Comparison of ENCODE assay signal across 12 mouse cellular contexts in genomic region chr6:111584851-111585250, GRCm38 (mm10).
DNase-seq lines count a peak whose midpoint lies in the region; ATAC-seq lines count a peak whose summit lies in the region.
"Had no signal": no experiment of that assay in that cellular context is flagged by ENCODE, and none has a peak within 500 bp of the region (broad histone marks: within the 10 kb centered on the region; RNA-seq: fewer than 3 reads in every experiment).

No protein-coding gene starts in this region.

- H3K36me3 ChIP-seq in heart, embryonic 10.5 days = no peaks in the 10 kb centered on the region
- H3K36me3 ChIP-seq in embryonic facial prominence, embryonic 15.5 days = no peaks in the 10 kb centered on the region
- no peaks in the 10 kb centered on the region for H3K36me3 ChIP-seq in heart, embryonic 15.5 days
- no peaks in the 10 kb centered on the region for H3K36me3 ChIP-seq in lung, embryonic 16.5 days (ENCODE audit: control insufficient read depth, insufficient read depth, low read length)
- no peaks in the 10 kb centered on the region for H3K36me3 ChIP-seq in hindbrain, embryonic 11.5 days (ENCODE audit: control insufficient read depth, insufficient read depth, low read length)
- H3K36me3 ChIP-seq: stomach, embryonic 15.5 days had no signal

- WGBS in heart, embryonic 10.5 days = 73% methylated on average over 2 of the region's 2 CpGs
- WGBS in embryonic facial prominence, embryonic 15.5 days = 43% methylated on average over 2 of the region's 2 CpGs
- WGBS in heart, embryonic 15.5 days = 53% methylated on average over 2 of the region's 2 CpGs
- WGBS in lung, embryonic 16.5 days = 37% methylated on average over 2 of the region's 2 CpGs
- 81% methylated on average over 2 of the region's 2 CpGs for WGBS in hindbrain, embryonic 11.5 days

- no peaks in the 10 kb centered on the region for H3K4me1 ChIP-seq in heart, embryonic 10.5 days
- H3K4me1 ChIP-seq in embryonic facial prominence, embryonic 15.5 days = no peaks in the 10 kb centered on the region
- no peaks in the 10 kb centered on the region for H3K4me1 ChIP-seq in heart, embryonic 15.5 days (replicated peaks)
- no peaks in the 10 kb centered on the region for H3K4me1 ChIP-seq in lung, embryonic 16.5 days (replicated peaks; ENCODE audit: control insufficient read depth, insufficient read depth, low read length)
- H3K4me1 ChIP-seq in hindbrain, embryonic 11.5 days (replicated peaks; ENCODE audit: control insufficient read depth, insufficient read depth, low read length) = no peaks in the 10 kb centered on the region
- H3K4me1 ChIP-seq: stomach, embryonic 15.5 days had no signal

- no peak overlapping the region for H3K4me3 ChIP-seq in heart, embryonic 10.5 days
- H3K4me3 ChIP-seq in embryonic facial prominence, embryonic 15.5 days (replicated peaks) = no peak overlapping the region
- no peak overlapping the region for H3K4me3 ChIP-seq in heart, embryonic 15.5 days
- no peak overlapping the region for H3K4me3 ChIP-seq in lung, embryonic 16.5 days (ENCODE audit: low read length)
- no peak overlapping the region for H3K4me3 ChIP-seq in hindbrain, embryonic 11.5 days (ENCODE audit: low read depth, low read length)
- H3K4me3 ChIP-seq: erythroblast, embryonic 14.5 days; stomach, embryonic 15.5 days had no signal

- H3K27ac ChIP-seq in heart, embryonic 10.5 days = no peak overlapping the region
- H3K27ac ChIP-seq in embryonic facial prominence, embryonic 15.5 days (replicated peaks) = no peak overlapping the region
- no peak overlapping the region for H3K27ac ChIP-seq in heart, embryonic 15.5 days
- H3K27ac ChIP-seq in lung, embryonic 16.5 days (ENCODE audit: low read length) = peak overlapping the region; percentile 63
- H3K27ac ChIP-seq in hindbrain, embryonic 11.5 days (ENCODE audit: low read depth, low read length) = no peak overlapping the region
- H3K27ac ChIP-seq: stomach, embryonic 15.5 days had no signal

- no peaks in the 10 kb centered on the region for H3K27me3 ChIP-seq in heart, embryonic 10.5 days (ENCODE audit: insufficient read depth, poor library complexity, severe bottlenecking)
- H3K27me3 ChIP-seq in embryonic facial prominence, embryonic 15.5 days = no peaks in the 10 kb centered on the region
- no peaks in the 10 kb centered on the region for H3K27me3 ChIP-seq in heart, embryonic 15.5 days
- no peaks in the 10 kb centered on the region for H3K27me3 ChIP-seq in lung, embryonic 16.5 days (ENCODE audit: control insufficient read depth, insufficient read depth, low read depth, low read length)
- no peaks in the 10 kb centered on the region for H3K27me3 ChIP-seq in hindbrain, embryonic 11.5 days (ENCODE audit: control insufficient read depth, insufficient read depth, low read length)
- H3K27me3 ChIP-seq: stomach, embryonic 15.5 days had no signal

- no peak overlapping the region for H3K9ac ChIP-seq in embryonic facial prominence, embryonic 15.5 days
- no peak overlapping the region for H3K9ac ChIP-seq in heart, embryonic 15.5 days
- no peak overlapping the region for H3K9ac ChIP-seq in lung, embryonic 16.5 days (ENCODE audit: low read length)
- H3K9ac ChIP-seq in hindbrain, embryonic 11.5 days (ENCODE audit: low read depth, low read length) = no peak overlapping the region
- H3K9ac ChIP-seq: stomach, embryonic 15.5 days had no signal

- no peak overlapping the region for H3K4me2 ChIP-seq in embryonic facial prominence, embryonic 15.5 days (replicated peaks)
- no peak overlapping the region for H3K4me2 ChIP-seq in heart, embryonic 15.5 days
- no peak overlapping the region for H3K4me2 ChIP-seq in lung, embryonic 16.5 days (ENCODE audit: low read depth, low read length)
- no peak overlapping the region for H3K4me2 ChIP-seq in hindbrain, embryonic 11.5 days (replicated peaks; ENCODE audit: low read depth, low read length)
- H3K4me2 ChIP-seq: stomach, embryonic 15.5 days had no signal

- no peaks in the 10 kb centered on the region for H3K9me3 ChIP-seq in heart, embryonic 10.5 days
- H3K9me3 ChIP-seq in embryonic facial prominence, embryonic 15.5 days (replicated peaks) = no peaks in the 10 kb centered on the region
- H3K9me3 ChIP-seq in heart, embryonic 15.5 days (replicated peaks) = no peaks in the 10 kb centered on the region
- no peaks in the 10 kb centered on the region for H3K9me3 ChIP-seq in lung, embryonic 16.5 days (ENCODE audit: control insufficient read depth, low read length)
- H3K9me3 ChIP-seq in hindbrain, embryonic 11.5 days (ENCODE audit: control insufficient read depth, low read length) = no peaks in the 10 kb centered on the region
- H3K9me3 ChIP-seq: stomach, embryonic 15.5 days had no signal

- peak; percentile 62 to 63 for DNase-seq in heart, adult 18-20 months
- no peak for DNase-seq in heart, embryonic 10.5 days (ENCODE audit: low spot score)
- DNase-seq in layer of hippocampus, postnatal 10 days (ENCODE audit: low spot score in 2 of 2) = no peak
- no peak for DNase-seq in cerebellum, adult 8-10 months
- DNase-seq in hindbrain, embryonic 11.5 days (ENCODE audit: low spot score) = no peak
- DNase-seq: liver; right cerebral cortex, postnatal 25 days had no signal

- peak; percentile 65; the same call in 1 of the 2 replicates for ATAC-seq in embryonic facial prominence, embryonic 15.5 days (ENCODE audit: insufficient number of reproducible peaks, low FRiP score, low TSS enrichment, low read depth)
- 0 out of 2 replicates have a peak, but pooled peaks have one; percentile 27 for ATAC-seq in heart, embryonic 15.5 days (replicated peaks; ENCODE audit: insufficient number of reproducible peaks, insufficient read depth, low FRiP score, low read depth)
- peak; percentile 98 for ATAC-seq in lung, embryonic 16.5 days (ENCODE audit: low read depth)
- no peak for ATAC-seq in hindbrain, embryonic 11.5 days (ENCODE audit: low FRiP score)

Comparison
In these comparisons a context has a peak if more than half of its experiments do, and no peak if none do; other contexts are left out.
1. DNase-seq: peak in heart, adult 18-20 months (2 of 2); none in heart, embryonic 10.5 days (single experiment), layer of hippocampus, postnatal 10 days (0 of 2), cerebellum, adult 8-10 months (single experiment) and hindbrain, embryonic 11.5 days (single experiment).